Mouse (Mus musculus) megakaryocyte-erythroid progenitor cell, adult 5 weeks (primary cell): ENCODE measurements around the gene Asl. TPM values are rescaled to one million over a fixed set of nuclear protein-coding genes. Genes with fewer than 3 reads are reported as not detected.

Experiments
- polyA plus RNA-seq: library from polyadenylated mRNA; stranded (reverse); fragments of >175 nt; gene quantifications from 2 replicates; pipeline ENCODE4 v1.2.3, GENCODE M21; 2012

Gene Asl
- 29.9 and 31.8 TPM in 2 replicates for polyA plus RNA-seq

DNA sequence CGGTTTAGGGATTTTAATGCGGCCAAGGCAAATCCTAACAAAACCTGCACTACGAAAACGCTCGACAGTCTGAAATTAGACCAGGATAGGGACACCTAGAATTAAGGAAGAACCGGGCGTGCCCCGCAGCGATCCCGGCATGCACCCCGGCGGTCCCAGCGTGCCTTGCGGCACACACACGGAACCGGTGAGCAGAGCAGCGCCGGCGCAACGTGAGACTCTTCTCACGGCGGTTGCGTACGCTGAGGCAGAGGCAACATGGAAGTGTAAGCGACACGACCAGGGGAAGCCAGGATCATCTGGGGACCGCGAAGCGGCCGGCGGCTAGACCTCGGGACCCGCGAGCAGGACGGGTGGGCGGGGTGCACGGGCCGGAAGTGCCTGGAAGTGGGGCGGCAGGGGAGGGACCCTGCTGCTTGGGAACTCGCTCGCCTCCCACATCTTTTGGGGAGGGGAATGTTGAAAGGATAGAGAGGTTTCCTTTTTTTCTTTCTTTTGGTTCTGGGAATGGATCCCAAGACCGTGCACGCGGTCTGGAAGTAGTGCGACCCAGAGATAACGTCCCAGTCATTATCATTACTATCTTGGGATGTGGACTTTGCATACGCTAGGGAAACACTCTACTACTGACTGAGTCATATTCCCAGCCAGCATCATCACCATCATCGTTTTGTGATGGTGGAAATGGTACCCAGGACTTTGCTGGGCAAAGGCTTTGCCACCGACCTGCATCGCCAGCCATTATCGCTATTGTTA is at the start of gene Asl, which contains the start of gene Crcp:
Asl (minus strand) TSS at position 106 of the 756 bp plus-strand sequence.
Crcp (plus strand) TSS at position 149 of the 756 bp plus-strand sequence.

DNA sequence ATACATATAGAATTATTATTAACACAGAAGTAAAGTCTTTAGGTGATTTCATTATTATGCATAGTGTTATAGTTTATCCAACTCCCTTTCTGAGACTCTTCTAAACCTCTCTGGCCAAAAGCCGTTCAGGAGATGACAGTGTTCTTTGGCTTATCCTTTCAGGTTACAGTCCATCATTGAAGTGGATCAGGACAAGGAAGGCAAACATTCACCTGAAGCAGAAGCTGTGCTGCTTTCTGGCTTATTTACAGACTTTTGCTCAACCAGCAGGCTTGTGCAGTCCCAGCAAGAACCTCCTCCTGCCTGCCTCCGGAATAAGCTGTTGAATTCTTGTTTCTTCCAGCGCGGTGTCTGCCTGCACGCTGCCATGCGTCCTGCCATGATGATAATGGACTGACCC is 44.0 kb upstream of the Asl start, which contains the start of gene Tpst1:
Tpst1 (plus strand) TSS at position 301 of the 400 bp plus-strand sequence.

DNA sequence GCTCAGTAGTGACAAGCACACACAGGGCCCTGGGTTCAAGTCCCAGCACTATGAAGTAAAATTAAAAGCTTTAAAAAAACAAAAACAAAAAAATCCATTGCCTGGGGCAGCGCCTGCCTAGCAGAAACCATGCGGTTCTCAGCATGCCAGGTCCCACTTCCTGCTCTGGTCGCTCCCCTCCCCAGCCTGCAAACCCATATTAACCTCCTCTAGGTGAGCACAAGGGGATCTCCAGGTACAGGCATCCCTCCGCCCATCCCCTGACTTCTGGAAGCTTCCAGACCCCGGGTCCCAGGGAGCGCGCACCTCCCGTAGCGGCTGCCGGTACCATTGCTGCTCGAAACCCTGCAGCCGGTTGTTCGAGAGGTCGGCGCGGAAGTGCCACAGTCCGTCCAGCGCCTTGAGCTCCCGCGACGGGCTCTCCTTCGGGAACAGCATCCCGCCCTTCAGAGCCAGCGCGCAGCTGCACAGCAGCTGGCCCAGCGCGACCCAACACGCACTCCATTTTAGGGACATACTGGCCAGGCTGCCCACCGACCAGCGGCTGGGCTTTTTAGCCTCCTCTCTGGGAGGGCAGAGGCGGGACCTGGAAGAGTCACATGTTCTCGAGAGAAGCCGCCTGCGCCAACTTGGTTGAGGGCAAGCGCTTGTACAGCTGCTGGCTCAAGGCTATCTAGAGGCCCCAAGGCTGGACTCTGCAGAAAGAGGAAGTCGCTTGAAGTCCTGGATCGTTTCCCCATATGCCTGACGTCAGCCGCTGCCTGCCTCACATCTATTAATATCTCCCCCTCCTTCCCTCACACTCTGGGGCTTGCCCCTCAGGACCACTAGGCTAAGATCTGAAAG is 26.5 kb downstream of the Asl start, which contains the start of gene Gusb:
Gusb (minus strand) TSS at position 749 of the 846 bp plus-strand sequence.

Other genes starting within 250 kb of the Asl start
- 26.1 and 32.4 TPM in 2 replicates for gene Psph, start 241.8 kb downstream of the Asl start, polyA plus RNA-seq
- 25.6 and 26.9 TPM in 2 replicates for gene Sumf2, start 182.3 kb downstream of the Asl start, polyA plus RNA-seq
- gene Chchd2, start 141.8 kb downstream of the Asl start, polyA plus RNA-seq, result 504 and 509 TPM in 2 replicates
- gene Zbed5, start 133.5 kb downstream of the Asl start, polyA plus RNA-seq, result 1.6 and 2.7 TPM in 2 replicates
- 0.03 and 0.34 TPM in 2 replicates for gene Phkg1, start 130.7 kb downstream of the Asl start, polyA plus RNA-seq
- 1.5 and 3.0 TPM in 2 replicates for gene Nupr1l, start 120.7 kb downstream of the Asl start, polyA plus RNA-seq
- 8.4 and 8.6 TPM in 2 replicates for gene Vkorc1l1, start 87.3 kb downstream of the Asl start, polyA plus RNA-seq
- gene Gusb, start 26.2 kb downstream of the Asl start, polyA plus RNA-seq, result 49.1 and 57.2 TPM in 2 replicates
- gene Crcp, start within 50 bp of the Asl start, polyA plus RNA-seq, result 9.2 and 12.2 TPM in 2 replicates
- 16.3 and 18.6 TPM in 2 replicates for gene Tpst1, start 44.1 kb upstream of the Asl start, polyA plus RNA-seq
- 6.0 and 12.9 TPM in 2 replicates for gene Kctd7, start 115.6 kb upstream of the Asl start, polyA plus RNA-seq
- 35.3 and 69.0 TPM in 2 replicates for gene Rabgef1, start 142.6 kb upstream of the Asl start, polyA plus RNA-seq
- gene Tmem248, start 187.8 kb upstream of the Asl start, polyA plus RNA-seq, result 50.6 and 50.8 TPM in 2 replicates
- 28.9 and 29.7 TPM in 2 replicates for gene Sbds, start 226.3 kb upstream of the Asl start, polyA plus RNA-seq
- gene Tyw1, start 226.4 kb upstream of the Asl start, polyA plus RNA-seq, result 7.7 and 9.6 TPM in 2 replicates